Mouse (Mus musculus) heart, postnatal 25 days (tissue): Measurements from ENCODE around the gene Lama2. TPM values are rescaled to one million over a fixed set of nuclear protein-coding genes. Genes with fewer than 3 reads are reported as not detected.
"Not testable (repeated sequence)": the region's sequence is repeated elsewhere in the genome, so short reads cannot be mapped to it uniquely, and the experiment has no call there.

Experiments
- DNase-seq: peaks from one replicate; pipeline ENCODE4 v3.0.0; 2022; ENCODE audit warnings: low spot score
- intact Hi-C: fragments of 180-260 bp; cut with DNase I; formaldehyde crosslinking; loops from one replicate; pipeline ENCODE4 v1.15.1; 2025
- total RNA-seq, 2 experiments: library from RNA; stranded (reverse); gene quantifications; 2 replicates each; pipeline ENCODE4 v1.2.3; 2021

Gene Lama2
- total RNA-seq, 2 experiments from 2014 or later = 126 to 153 TPM

GRCm38 (mm10) chr10:26958513-26958912 is 661.0 kb downstream of the Lama2 start:
- intact Hi-C loops = no loop called here
- no peak for DNase-seq

- intact Hi-C loops = no loop called here
- DNase-seq = no peak
These were observed 669.1 kb downstream of the Lama2 start for GRCm38 (mm10) chr10:26950448-26950847.

- DNase-seq = no peak
- intact Hi-C loops = no loop called here
These were observed 669.9 kb downstream of the Lama2 start for GRCm38 (mm10) chr10:26949667-26950066.

- no peak for DNase-seq
These were observed 671.2 kb downstream of the Lama2 start for GRCm38 (mm10) chr10:26948331-26948730.

GRCm38 (mm10) chr10:26939549-26939948 is 680.0 kb downstream of the Lama2 start:
- DNase-seq = no peak

More at GRCm38 (mm10) chr10:26948331-26948730, 671.2 kb downstream of the Lama2 start:
- intact Hi-C loops = no loop called here

GRCm38 (mm10) chr10:26938464-26938863 is 681.1 kb downstream of the Lama2 start:
- intact Hi-C loops = not testable (repeated sequence)

More at GRCm38 (mm10) chr10:26939549-26939948, 680.0 kb downstream of the Lama2 start:
- intact Hi-C loops = no loop called here

GRCm38 (mm10) chr10:26936056-26936455 is 683.5 kb downstream of the Lama2 start:
- intact Hi-C loops, DNase-seq: not testable (repeated sequence)

More at GRCm38 (mm10) chr10:26938464-26938863, 681.1 kb downstream of the Lama2 start:
- not testable (repeated sequence) for DNase-seq
